Mouse (Mus musculus) E14TG2a.4 (cell line): ENCODE measurements around the gene AI854703.
A peak's percentile ranks its signal among the peaks of the same experiment; 100 is the strongest.

Experiments used
- H3K27me3 ChIP-seq: 2 replicates; pipeline ENCODE4 v1.6.1; 2014; ENCODE audit warnings: low read length, control low read depth; ENCODE audit not compliant: insufficient read depth
- H3K36me3 ChIP-seq: 2 replicates; pipeline ENCODE4 v1.6.1; 2014; ENCODE audit warnings: low read length, control low read depth; ENCODE audit not compliant: insufficient read depth
- H3K4me1 ChIP-seq: replicated peaks from 2 replicates; pipeline ENCODE4 v1.6.1; 2014; ENCODE audit warnings: low read depth, low read length, control low read depth
- H3K4me3 ChIP-seq: replicated peaks from 2 replicates; pipeline ENCODE4 v1.5.1; 2014; ENCODE audit warnings: mild to moderate bottlenecking, low read length
- H3K9me3 ChIP-seq: 2 replicates; pipeline ENCODE4 v1.6.1; 2014; ENCODE audit warnings: low read length, control low read depth
- CTCF ChIP-seq: conservative IDR thresholded peaks from 2 replicates; pipeline ENCODE4 v1.5.1; 2014; ENCODE audit warnings: low read length
- NANOG ChIP-seq: IDR thresholded peaks from 2 replicates; pipeline ENCODE4 v1.6.1; 2014; ENCODE audit warnings: borderline replicate concordance, low read length, mixed read lengths
- POU5F1 ChIP-seq: IDR thresholded peaks from 2 replicates; pipeline ENCODE4 v1.6.1; 2014; ENCODE audit warnings: low read length, borderline replicate concordance

The AI854703 gene

GRCm38 (mm10) chr6:48626464-48626863 is at the start of gene AI854703:
Gene AI854703, plus strand, starts transcription at chr6:48626764.
- Histone ChIP-seq H3K9me3 (peaks cover 13% of the 10 kb centered on the region; the same call in 1 of the 2 replicates), H3K27me3 (peaks cover 70% of the 10 kb centered on the region), H3K4me3 (peak within 1 kb of the TSS; percentile 72), H3K36me3 (no peaks in the 10 kb centered on the region), H3K4me1 (peaks cover 41% of the 10 kb centered on the region)
- TF ChIP-seq POU5F1 (no peak), CTCF (no peak), NANOG (no peak)

GRCm38 (mm10) chr6:48578736-48579135 is 47.8 kb upstream of the AI854703 start:
- Histone ChIP-seq H3K9me3 (no peaks in the 10 kb centered on the region), H3K4me3 (no peak overlapping the region), H3K27me3 (peaks cover 13% of the 10 kb centered on the region), H3K4me1 (no peaks in the 10 kb centered on the region), H3K36me3 (no peaks in the 10 kb centered on the region)
- no peak for TF ChIP-seq POU5F1

- Histone ChIP-seq H3K4me3 (no peak overlapping the region), H3K36me3 (no peaks in the 10 kb centered on the region), H3K9me3 (no peaks in the 10 kb centered on the region), H3K27me3 (peaks cover 13% of the 10 kb centered on the region), H3K4me1 (no peaks in the 10 kb centered on the region)
- TF ChIP-seq POU5F1, result no peak
- TF ChIP-seq NANOG, result no peak
- no peak for TF ChIP-seq CTCF
These were observed 47.3 kb upstream of the AI854703 start for GRCm38 (mm10) chr6:48579215-48579648.

GRCm38 (mm10) chr6:48581257-48581656 is 45.3 kb upstream of the AI854703 start:
- TF ChIP-seq NANOG, result no peak
- no peak for TF ChIP-seq CTCF
- TF ChIP-seq POU5F1, result no peak
- Histone ChIP-seq H3K4me3 (no peak overlapping the region), H3K27me3 (peaks cover 10% of the 10 kb centered on the region), H3K36me3 (no peaks in the 10 kb centered on the region), H3K4me1 (no peaks in the 10 kb centered on the region), H3K9me3 (peaks cover 5% of the 10 kb centered on the region)

GRCm38 (mm10) chr6:48582037-48582436 is 44.5 kb upstream of the AI854703 start:
- Histone ChIP-seq H3K4me3 (no peak overlapping the region), H3K36me3 (no peaks in the 10 kb centered on the region), H3K27me3 (peaks cover 10% of the 10 kb centered on the region), H3K4me1 (no peaks in the 10 kb centered on the region), H3K9me3 (peaks cover 9% of the 10 kb centered on the region)
- TF ChIP-seq CTCF (peak; percentile 87), POU5F1 (no peak)

GRCm38 (mm10) chr6:48589194-48589750 is 37.3 kb upstream of the AI854703 start, which contains the start of gene Gm45021:
Gene Gm45021, plus strand, starts transcription at chr6:48589610.
- TF ChIP-seq POU5F1 (no peak), NANOG (no peak), CTCF (no peak)
- H3K9me3 ChIP-seq, result peaks cover 9% of the 10 kb centered on the region

GRCm38 (mm10) chr6:48591221-48591845 is 35.2 kb upstream of the AI854703 start:
- Histone ChIP-seq H3K9me3 (peaks cover 3% of the 10 kb centered on the region), H3K4me1 (peaks cover 24% of the 10 kb centered on the region), H3K36me3 (no peaks in the 10 kb centered on the region), H3K4me3 (no peak overlapping the region), H3K27me3 (peaks cover 61% of the 10 kb centered on the region)
- TF ChIP-seq NANOG (no peak), CTCF (no peak), POU5F1 (no peak)

More at GRCm38 (mm10) chr6:48589194-48589750, 37.3 kb upstream of the AI854703 start, which contains the start of gene Gm45021:
- Histone ChIP-seq H3K27me3 (peaks cover 40% of the 10 kb centered on the region), H3K4me1 (peaks cover 8% of the 10 kb centered on the region), H3K36me3 (no peaks in the 10 kb centered on the region), H3K4me3 (no peak within 1 kb of the TSS)

- H3K4me3 ChIP-seq, result no peak overlapping the region
- TF ChIP-seq NANOG (no peak), POU5F1 (no peak), CTCF (no peak)
- no peaks in the 10 kb centered on the region for H3K36me3 ChIP-seq
- H3K4me1 ChIP-seq, result peaks cover 29% of the 10 kb centered on the region
- H3K9me3 ChIP-seq, result no peaks in the 10 kb centered on the region
- peaks cover 66% of the 10 kb centered on the region for H3K27me3 ChIP-seq
These were observed 34.7 kb upstream of the AI854703 start for GRCm38 (mm10) chr6:48591871-48592270.

GRCm38 (mm10) chr6:48593158-48594042 is 33.2 kb upstream of the AI854703 start, which contains the start of the genes Repin1 and Gm44965:
Gene Repin1, plus strand, starts transcription at chr6:48593883.
Gene Gm44965, plus strand, starts transcription at chr6:48593941.
- Histone ChIP-seq H3K9me3 (no peaks in the 10 kb centered on the region), H3K36me3 (no peaks in the 10 kb centered on the region), H3K4me3 (peak within 1 kb of the TSS; percentile 82), H3K27me3 (peaks cover 81% of the 10 kb centered on the region), H3K4me1 (peaks cover 39% of the 10 kb centered on the region)
- TF ChIP-seq CTCF, result no peak
